In genomic region chr1:35415646-35416045, GRCm38 (mm10) we compare ENCODE assay signal across 15 mouse cellular contexts.
DNase-seq lines count a peak whose midpoint lies in the region; ATAC-seq and TF ChIP-seq lines count a peak whose summit lies in the region.
"Had no signal": no experiment of that assay in that cellular context is flagged by ENCODE, and none has a peak within 500 bp of the region (broad histone marks: within the 10 kb centered on the region; RNA-seq: fewer than 3 reads in every experiment).

No protein-coding gene starts in this region.

- no peak overlapping the region for H3K4me3 ChIP-seq in midbrain, embryonic 14.5 days (replicated peaks; ENCODE audit: low read depth, low read length)
- H3K4me3 ChIP-seq in midbrain, embryonic 11.5 days (ENCODE audit: low read depth, low read length) = no peak overlapping the region
- H3K4me3 ChIP-seq: liver, embryonic 15.5 days; megakaryocyte, embryonic 14.5 days had no signal

- peak; percentile 36 for DNase-seq in heart, adult 8-10 months (ENCODE audit: low spot score)
- no peak for DNase-seq in heart, postnatal 4 days
- DNase-seq in midbrain, embryonic 14.5 days = peak; percentile 42
- no peak for DNase-seq in midbrain, embryonic 11.5 days (ENCODE audit: low spot score, missing footprints)
- peak; percentile 50 for DNase-seq in brain, embryonic 14.5 days (ENCODE audit: low read depth)
- peak; percentile 23 for DNase-seq in lung, postnatal 25 days (ENCODE audit: low spot score)
- no peak for DNase-seq in kidney, postnatal 25 days
- no peak for DNase-seq in adrenal gland, adult (ENCODE audit: inconsistent age in 2 of 2, low spot score in 1 of 2)
- DNase-seq: cerebellum, adult 9-11 months; left cerebral cortex, postnatal 4 days; right cerebral cortex, postnatal 14 days had no signal

- no peaks in the 10 kb centered on the region for H3K36me3 ChIP-seq in midbrain, embryonic 14.5 days (ENCODE audit: control insufficient read depth, insufficient read depth, low read length)
- H3K36me3 ChIP-seq in midbrain, embryonic 11.5 days (ENCODE audit: control insufficient read depth, insufficient read depth, low read length) = no peaks in the 10 kb centered on the region
- H3K36me3 ChIP-seq: liver, embryonic 15.5 days had no signal

- no peaks in the 10 kb centered on the region for H3K4me1 ChIP-seq in midbrain, embryonic 14.5 days (ENCODE audit: control insufficient read depth, insufficient read depth, low read length)
- H3K4me1 ChIP-seq in midbrain, embryonic 11.5 days (ENCODE audit: control insufficient read depth, insufficient read depth, low read length) = no peaks in the 10 kb centered on the region
- H3K4me1 ChIP-seq: liver, embryonic 15.5 days; megakaryocyte, embryonic 14.5 days had no signal

- H3K27me3 ChIP-seq in midbrain, embryonic 14.5 days (ENCODE audit: control insufficient read depth, insufficient read depth, low read length) = no peaks in the 10 kb centered on the region
- H3K27me3 ChIP-seq in midbrain, embryonic 11.5 days (ENCODE audit: control insufficient read depth, insufficient read depth, low read length) = no peaks in the 10 kb centered on the region
- H3K27me3 ChIP-seq: liver, embryonic 15.5 days; megakaryocyte, embryonic 14.5 days had no signal

- no peak for TF ChIP-seq CTCF in brain, embryonic 14.5 days (IDR thresholded peaks at IDR 0.05; ENCODE audit: borderline replicate concordance, extremely low read depth, insufficient read depth, insufficient read length)

- no peak overlapping the region for H3K4me2 ChIP-seq in midbrain, embryonic 14.5 days (ENCODE audit: low read length)
- H3K4me2 ChIP-seq in midbrain, embryonic 11.5 days = no peak overlapping the region
- H3K4me2 ChIP-seq: liver, embryonic 15.5 days had no signal

- ATAC-seq in midbrain, embryonic 14.5 days (ENCODE audit: low FRiP score, low TSS enrichment) = no peak
- no peak for ATAC-seq in midbrain, embryonic 11.5 days (ENCODE audit: low FRiP score)
- ATAC-seq: CD4-positive, CD25-positive, alpha-beta regulatory T cell, adult 4 months had no signal

- no peaks in the 10 kb centered on the region for H3K9me3 ChIP-seq in midbrain, embryonic 14.5 days (ENCODE audit: control insufficient read depth, low read length)
- no peaks in the 10 kb centered on the region for H3K9me3 ChIP-seq in midbrain, embryonic 11.5 days (ENCODE audit: control insufficient read depth, low read length)
- H3K9me3 ChIP-seq: liver, embryonic 15.5 days; megakaryocyte, embryonic 14.5 days had no signal

- H3K27ac ChIP-seq in midbrain, embryonic 14.5 days (replicated peaks; ENCODE audit: low read depth, low read length) = no peak overlapping the region
- no peak overlapping the region for H3K27ac ChIP-seq in midbrain, embryonic 11.5 days (ENCODE audit: low read depth, low read length)
- H3K27ac ChIP-seq: kidney, postnatal 0 days; liver, embryonic 15.5 days had no signal

- TF ChIP-seq POLR2A in brain, embryonic 14.5 days (IDR thresholded peaks at IDR 0.05; ENCODE audit: borderline replicate concordance, extremely low read depth, insufficient read depth, insufficient read length, poor library complexity, severe bottlenecking) = no peak

- WGBS in midbrain, embryonic 14.5 days = 81% methylated on average over 1 of the region's 1 CpGs
- 79% methylated on average over 1 of the region's 1 CpGs for WGBS in midbrain, embryonic 11.5 days

- no peak overlapping the region for H3K9ac ChIP-seq in midbrain, embryonic 14.5 days (replicated peaks; ENCODE audit: low read length)
- H3K9ac ChIP-seq in midbrain, embryonic 11.5 days (ENCODE audit: low read length) = no peak overlapping the region
- H3K9ac ChIP-seq: liver, embryonic 15.5 days had no signal

Comparison
In these comparisons a context has a peak if more than half of its experiments do, and no peak if none do; other contexts are left out.
1. DNase-seq: peak in heart, adult 8-10 months (single experiment), midbrain, embryonic 14.5 days (single experiment), brain, embryonic 14.5 days (single experiment) and lung, postnatal 25 days (single experiment); none in heart, postnatal 4 days (single experiment), midbrain, embryonic 11.5 days (single experiment), kidney, postnatal 25 days (0 of 2) and adrenal gland, adult (0 of 2).